Mouse (Mus musculus): Measurements from ENCODE around the gene Pbx2. TPM values are rescaled to one million over a fixed set of nuclear protein-coding genes. Genes with fewer than 3 reads are reported as not detected.

The Pbx2 gene
- total and polyA plus RNA-seq, 2 experiments from 2014 or later = 7.5 to 63.1 TPM

DNA sequence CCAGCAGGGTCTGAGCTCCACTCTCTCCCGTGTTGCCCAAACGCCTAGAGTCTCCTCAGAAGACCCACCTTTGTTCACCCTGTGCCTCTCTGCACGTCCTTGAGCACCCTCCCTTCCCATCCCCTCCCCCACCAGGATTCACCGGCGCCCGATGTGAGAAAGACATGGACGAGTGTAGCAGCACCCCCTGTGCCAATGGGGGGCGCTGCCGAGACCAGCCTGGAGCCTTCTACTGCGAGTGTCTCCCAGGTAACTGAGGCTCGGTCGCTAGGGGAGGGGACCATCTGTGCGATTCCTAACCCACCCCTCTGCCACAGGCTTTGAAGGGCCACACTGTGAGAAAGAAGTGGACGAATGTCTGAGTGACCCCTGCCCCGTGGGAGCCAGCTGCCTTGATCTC is 18.7 kb upstream of the Pbx2 start:
- 18% methylated on average over 15 of the region's 15 CpGs for WGBS
- Histone ChIP-seq H3K27ac (no peak overlapping the region), H3K9ac (replicated peaks; ENCODE audit: low read length) (no peak overlapping the region), H3K4me2 (ENCODE audit: low read depth, low read length) (no peak overlapping the region), H3K4me3 (ENCODE audit: low read length) (no peak overlapping the region), H3K27me3 (ENCODE audit: insufficient read depth, low read length) (no peaks in the 10 kb centered on the region), H3K36me3 (ENCODE audit: insufficient read depth, low read length) (no peaks in the 10 kb centered on the region), H3K4me1 (ENCODE audit: insufficient read depth, low read length) (no peaks in the 10 kb centered on the region), H3K9me3 (ENCODE audit: low read length) (no peaks in the 10 kb centered on the region)
- peak; percentile 15; the same call in 1 of the 2 replicates for TF ChIP-seq CTCF (IDR thresholded peaks at IDR 0.05; ENCODE audit: low read depth)
- ATAC-seq = peak; percentile 44; the same call in 1 of the 2 replicates
- peak; percentile 27 for DNase-seq (ENCODE audit: low spot score)

GRCm38 (mm10) chr17:34576577-34576976 is 14.5 kb upstream of the Pbx2 start:
- H3K4me1 ChIP-seq (ENCODE audit: insufficient read depth, low read length) = no peaks in the 10 kb centered on the region
- no peaks in the 10 kb centered on the region for H3K36me3 ChIP-seq (ENCODE audit: insufficient read depth, low read length)
- WGBS = 75% methylated on average over 5 of the region's 5 CpGs

DNA sequence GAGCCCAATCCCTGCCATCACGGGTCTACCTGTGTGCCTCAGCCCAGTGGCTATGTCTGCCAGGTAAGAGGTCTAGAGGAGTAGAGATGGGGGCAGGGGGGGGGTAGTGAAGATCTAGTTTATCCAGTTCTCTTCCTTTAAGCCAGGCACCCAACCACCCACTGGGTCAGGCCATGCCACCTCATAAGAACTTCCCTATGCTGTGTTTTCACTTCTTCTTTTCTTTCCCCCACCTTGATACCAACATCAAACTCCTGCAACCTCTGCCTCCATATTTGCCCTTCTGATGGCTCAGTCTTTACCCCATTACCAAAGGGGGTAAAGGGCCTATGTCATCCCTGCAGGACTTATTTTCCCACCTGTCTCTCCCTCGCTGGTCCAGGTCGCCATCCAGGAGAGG is 13.0 kb upstream of the Pbx2 start:
- TF ChIP-seq CTCF (IDR thresholded peaks at IDR 0.05; ENCODE audit: low read depth) = no peak
- ATAC-seq (no peak), DNase-seq (ENCODE audit: low spot score) (no peak)
- Histone ChIP-seq H3K9me3 (ENCODE audit: low read length) (no peaks in the 10 kb centered on the region), H3K4me3 (ENCODE audit: low read length) (no peak overlapping the region), H3K4me1 (ENCODE audit: insufficient read depth, low read length) (no peaks in the 10 kb centered on the region), H3K27me3 (ENCODE audit: insufficient read depth, low read length) (no peaks in the 10 kb centered on the region), H3K36me3 (ENCODE audit: insufficient read depth, low read length) (no peaks in the 10 kb centered on the region), H3K27ac (no peak overlapping the region), H3K4me2 (ENCODE audit: low read depth, low read length) (no peak overlapping the region), H3K9ac (replicated peaks; ENCODE audit: low read length) (no peak overlapping the region)
- 91% methylated on average over 3 of the region's 3 CpGs for WGBS

More at GRCm38 (mm10) chr17:34576577-34576976, 14.5 kb upstream of the Pbx2 start:
- H3K9ac ChIP-seq (replicated peaks; ENCODE audit: low read length) = no peak overlapping the region
- no peak overlapping the region for H3K27ac ChIP-seq
- no peaks in the 10 kb centered on the region for H3K9me3 ChIP-seq (ENCODE audit: low read length)
- TF ChIP-seq CTCF (IDR thresholded peaks at IDR 0.05; ENCODE audit: low read depth) = no peak
- H3K27me3 ChIP-seq (ENCODE audit: insufficient read depth, low read length) = no peaks in the 10 kb centered on the region
- DNase-seq (ENCODE audit: low spot score) (no peak), ATAC-seq (no peak)
- no peak overlapping the region for H3K4me2 ChIP-seq (ENCODE audit: low read depth, low read length)
- no peak overlapping the region for H3K4me3 ChIP-seq (ENCODE audit: low read length)

GRCm38 (mm10) chr17:34582528-34582927 is 8.5 kb upstream of the Pbx2 start:
- no peak for ATAC-seq
- 85% methylated on average over 12 of the region's 12 CpGs for WGBS
- no peak overlapping the region for H3K4me3 ChIP-seq (ENCODE audit: low read length)

GRCm38 (mm10) chr17:34583397-34583796 is 7.7 kb upstream of the Pbx2 start:
- no peak overlapping the region for H3K27ac ChIP-seq
- ATAC-seq = no peak
- no peak for TF ChIP-seq CTCF (IDR thresholded peaks at IDR 0.05; ENCODE audit: low read depth)

More at GRCm38 (mm10) chr17:34582528-34582927, 8.5 kb upstream of the Pbx2 start:
- H3K27me3 ChIP-seq (ENCODE audit: insufficient read depth, low read length) = no peaks in the 10 kb centered on the region
- no peaks in the 10 kb centered on the region for H3K36me3 ChIP-seq (ENCODE audit: insufficient read depth, low read length)
- no peaks in the 10 kb centered on the region for H3K9me3 ChIP-seq (ENCODE audit: low read length)
- TF ChIP-seq CTCF (IDR thresholded peaks at IDR 0.05; ENCODE audit: low read depth) = no peak
- no peaks in the 10 kb centered on the region for H3K4me1 ChIP-seq (ENCODE audit: insufficient read depth, low read length)
- no peak for DNase-seq (ENCODE audit: low spot score)
- no peak overlapping the region for H3K4me2 ChIP-seq (ENCODE audit: low read depth, low read length)
- no peak overlapping the region for H3K27ac ChIP-seq
- no peak overlapping the region for H3K9ac ChIP-seq (replicated peaks; ENCODE audit: low read length)

DNA sequence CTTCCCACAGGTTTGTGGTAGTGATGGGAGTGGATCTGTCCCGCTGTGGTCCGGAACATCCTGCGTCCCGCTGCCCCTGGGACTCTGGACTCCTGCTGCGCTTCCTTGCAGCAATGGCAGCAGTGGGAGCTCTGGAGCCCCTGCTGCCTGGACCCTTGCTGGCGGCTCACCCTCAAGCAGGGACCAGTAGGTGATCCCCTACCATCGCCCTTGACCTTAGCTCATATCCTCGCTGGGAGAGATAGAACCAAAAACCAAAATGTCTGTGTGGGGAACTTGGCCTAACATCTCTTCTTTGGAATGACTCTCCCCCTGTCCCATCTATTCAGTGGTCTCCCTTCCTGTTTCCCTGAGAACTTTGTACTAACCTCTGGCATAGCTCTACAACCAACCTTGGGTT is 7.2 kb upstream of the Pbx2 start:
- Histone ChIP-seq H3K4me2 (ENCODE audit: low read depth, low read length) (no peak overlapping the region), H3K27ac (no peak overlapping the region), H3K27me3 (ENCODE audit: insufficient read depth, low read length) (no peaks in the 10 kb centered on the region), H3K9ac (replicated peaks; ENCODE audit: low read length) (no peak overlapping the region), H3K9me3 (ENCODE audit: low read length) (no peaks in the 10 kb centered on the region), H3K4me3 (ENCODE audit: low read length) (no peak overlapping the region), H3K36me3 (ENCODE audit: insufficient read depth, low read length) (no peaks in the 10 kb centered on the region), H3K4me1 (ENCODE audit: insufficient read depth, low read length) (no peaks in the 10 kb centered on the region)
- no peak for TF ChIP-seq CTCF (IDR thresholded peaks at IDR 0.05; ENCODE audit: low read depth)
- ATAC-seq = no peak
- WGBS = 90% methylated on average over 8 of the region's 8 CpGs
- no peak for DNase-seq (ENCODE audit: low spot score)

More at GRCm38 (mm10) chr17:34583397-34583796, 7.7 kb upstream of the Pbx2 start:
- no peak overlapping the region for H3K4me3 ChIP-seq (ENCODE audit: low read length)
- no peaks in the 10 kb centered on the region for H3K36me3 ChIP-seq (ENCODE audit: insufficient read depth, low read length)
- WGBS = 43% methylated on average over 7 of the region's 7 CpGs
- DNase-seq (ENCODE audit: low spot score) = no peak
- H3K27me3 ChIP-seq (ENCODE audit: insufficient read depth, low read length) = no peaks in the 10 kb centered on the region
- no peaks in the 10 kb centered on the region for H3K4me1 ChIP-seq (ENCODE audit: insufficient read depth, low read length)
- no peak overlapping the region for H3K4me2 ChIP-seq (ENCODE audit: low read depth, low read length)
- no peaks in the 10 kb centered on the region for H3K9me3 ChIP-seq (ENCODE audit: low read length)
- no peak overlapping the region for H3K9ac ChIP-seq (replicated peaks; ENCODE audit: low read length)

DNA sequence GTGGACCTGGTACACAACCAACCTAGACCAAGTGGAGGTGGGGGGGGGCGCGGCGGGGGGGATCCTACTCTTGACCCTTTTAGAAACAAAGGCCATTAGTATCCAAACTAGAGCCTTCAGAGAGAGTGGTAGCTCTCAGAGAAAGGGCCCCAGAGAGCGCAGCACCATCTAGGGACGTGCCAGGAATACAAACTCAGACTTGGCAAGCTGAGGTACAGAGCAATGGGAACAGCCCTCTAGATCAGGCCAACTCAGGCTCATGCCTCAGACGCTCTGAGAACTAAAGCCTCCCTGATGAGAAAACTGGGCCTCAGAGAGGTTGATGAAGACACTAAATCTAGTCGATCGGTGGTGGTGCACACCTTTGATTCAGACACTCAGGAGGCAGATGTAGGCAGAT is 5.9 kb upstream of the Pbx2 start:
- Histone ChIP-seq H3K9me3 (ENCODE audit: low read length) (no peaks in the 10 kb centered on the region), H3K4me1 (ENCODE audit: insufficient read depth, low read length) (no peaks in the 10 kb centered on the region), H3K36me3 (ENCODE audit: insufficient read depth, low read length) (no peaks in the 10 kb centered on the region), H3K9ac (replicated peaks; ENCODE audit: low read length) (no peak overlapping the region), H3K27me3 (ENCODE audit: insufficient read depth, low read length) (no peaks in the 10 kb centered on the region), H3K4me3 (ENCODE audit: low read length) (no peak overlapping the region), H3K27ac (peak overlapping the region; percentile 91; the same call in 1 of the 2 replicates), H3K4me2 (ENCODE audit: low read depth, low read length) (no peak overlapping the region)
- ATAC-seq (no peak), DNase-seq (ENCODE audit: low spot score) (no peak)
- no peak for TF ChIP-seq CTCF (IDR thresholded peaks at IDR 0.05; ENCODE audit: low read depth)
- 76% methylated on average over 8 of the region's 8 CpGs for WGBS
